Mouse (Mus musculus) ZHBTc4 (cell line): ENCODE results near the gene Amy2a5.
"Not testable (repeated sequence)": the region's sequence is repeated elsewhere in the genome, so short reads cannot be mapped to it uniquely, and the experiment has no call there.

ENCODE experiments used
- DNase-seq: peaks from one replicate; pipeline ENCODE4 v3.0.0-alpha.2; 2011; ENCODE audit warnings: low read depth, low spot score

Amy2a5 gene

GRCm38 (mm10) chr3:113258737-113259136 lies at the start of gene Amy2a5:
Amy2a5 (minus strand) TSS chr3:113258837.
- DNase-seq = not testable (repeated sequence)

DNA sequence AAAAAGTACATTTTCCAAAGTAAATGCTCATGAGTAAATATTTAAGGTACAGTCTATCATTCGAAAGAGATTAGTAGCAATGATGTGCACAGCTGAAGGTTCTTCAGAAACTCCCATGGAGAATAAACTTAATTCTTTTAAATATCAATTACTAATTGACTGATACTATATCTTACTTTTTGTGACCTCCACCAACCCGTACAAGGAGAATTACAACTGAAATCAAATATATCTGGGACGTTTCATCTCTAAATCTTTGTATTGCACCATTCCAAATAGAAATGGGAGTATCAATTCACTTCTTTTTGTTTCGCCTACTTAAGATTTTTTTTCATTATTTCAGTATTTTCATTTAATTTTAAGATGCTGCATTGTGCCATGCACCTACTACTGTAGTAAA lies 32.7 kb upstream of the Amy2a5 start, which contains the start of gene Amy2a4:
Gene Amy2a4, minus strand, starts transcription at position 101 of the 400 bp plus-strand sequence.
- DNase-seq = not testable (repeated sequence)

DNA sequence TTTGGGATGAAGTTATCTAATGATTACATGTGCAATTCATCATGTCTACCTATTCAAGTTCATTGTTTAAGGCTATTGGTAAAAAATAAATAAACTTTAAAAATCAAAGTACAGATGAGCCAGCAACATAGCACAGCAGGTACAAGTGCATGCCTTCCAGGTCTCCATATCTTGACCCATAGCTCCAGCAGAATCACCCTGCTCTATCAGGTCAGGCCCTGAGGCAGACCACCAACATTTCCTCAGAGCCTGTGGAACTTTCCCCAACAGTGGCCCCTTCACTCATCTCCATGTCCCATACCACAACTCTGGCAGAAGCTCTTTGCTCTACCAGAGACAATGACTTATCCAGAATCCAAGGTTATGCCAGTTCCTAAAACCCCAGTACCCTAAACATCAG lies 21.6 kb upstream of the Amy2a5 start:
- DNase-seq = not testable (repeated sequence)

- DNase-seq = not testable (repeated sequence)
Observed at GRCm38 (mm10) chr3:113279586-113279985, 20.9 kb upstream of the Amy2a5 start.

DNA sequence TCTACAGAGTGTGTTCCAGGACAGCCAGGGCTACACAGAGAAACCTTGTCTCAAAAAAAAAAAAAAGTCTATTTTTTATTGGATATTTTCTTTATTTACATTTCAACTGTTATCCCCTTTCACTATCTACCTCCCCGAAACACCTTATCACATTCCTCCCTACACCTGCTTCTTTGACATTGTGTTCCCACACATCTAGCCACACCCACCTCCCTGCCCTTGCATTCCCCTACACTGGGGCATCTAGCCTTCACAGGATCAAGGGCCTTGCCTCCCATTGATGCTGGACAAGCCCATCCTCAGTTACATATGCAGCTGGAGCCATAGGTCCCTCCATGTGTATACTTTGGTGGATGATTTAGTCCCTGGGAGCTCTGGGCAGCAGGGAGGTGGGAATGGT lies 31.5 kb downstream of the Amy2a5 start:
- no peak for DNase-seq
